Mouse (Mus musculus) intestine, embryonic 16.5 days (tissue): ENCODE results near the gene Prdm16. TPM values are rescaled to one million over a fixed set of nuclear protein-coding genes. Genes with fewer than 3 reads are reported as not detected.
A peak's percentile ranks its signal among the peaks of the same experiment; 100 is the strongest.

Source experiments
- ATAC-seq: fragments of 200-750 bp; cut with Nextera tagmentation; 2 replicates; pipeline ENCODE4 v1.8.0; 2017; ENCODE audit warnings: moderate TSS enrichment, moderate library complexity
- H3K27ac ChIP-seq: fragments of 300-500 bp; sonication (generic); 2 replicates; pipeline ENCODE4 v1.5.1; 2014; ENCODE audit warnings: mild to moderate bottlenecking, low read length
- H3K27me3 ChIP-seq: fragments of 300-500 bp; sonication (generic); replicated peaks from 2 replicates; pipeline ENCODE4 v1.6.1; 2014; ENCODE audit warnings: low read length, control low read depth, mixed read lengths; ENCODE audit not compliant: control insufficient read depth, insufficient read depth
- H3K36me3 ChIP-seq: fragments of 300-500 bp; sonication (generic); 2 replicates; pipeline ENCODE4 v1.6.1; 2014; ENCODE audit warnings: low read length, control low read depth; ENCODE audit not compliant: control insufficient read depth, insufficient read depth
- H3K4me1 ChIP-seq: fragments of 300-500 bp; sonication (generic); 2 replicates; pipeline ENCODE4 v1.6.1; 2014; ENCODE audit warnings: low read length, control low read depth, mixed read lengths; ENCODE audit not compliant: control insufficient read depth, insufficient read depth
- H3K4me2 ChIP-seq: fragments of 300-500 bp; sonication (generic); 2 replicates; pipeline ENCODE4 v1.6.1; 2014; ENCODE audit warnings: low read depth, low read length, control low read depth
- H3K4me3 ChIP-seq: fragments of 300-500 bp; sonication (generic); 2 replicates; pipeline ENCODE4 v1.5.1; 2014; ENCODE audit warnings: mild to moderate bottlenecking, low read length
- H3K9ac ChIP-seq: fragments of 300-500 bp; sonication (generic); 2 replicates; pipeline ENCODE4 v1.6.1; 2014; ENCODE audit warnings: low read depth, low read length
- H3K9me3 ChIP-seq: fragments of 300-500 bp; sonication (generic); 2 replicates; pipeline ENCODE4 v1.6.1; 2016; ENCODE audit warnings: low read length, control low read depth; ENCODE audit not compliant: control insufficient read depth
- WGBS: fragments of 180-500 bp; shearing (Covaris S2); extraction: QIAGEN DNeasy Blood & Tissue Kit; methylation state at CpG from one replicate; pipeline ENCODE4 v1.1.7; 2014; 5-methylcytosine and 5-hydroxymethylcytosine counted together
- polyA plus RNA-seq: library from polyadenylated mRNA; unstranded; fragments of >200 nt; fragmentation: Nextera tagmentation; extraction: Ambion mirVana; gene quantifications from 2 replicates; pipeline ENCODE4 v1.2.1, GENCODE M21; 2015

Gene Prdm16
- polyA plus RNA-seq, 1 experiment from 2014 or later: 17.6 TPM

GRCm38 (mm10) chr4:154502403-154503000, 134.2 kb downstream of the Prdm16 start:
- H3K4me3 ChIP-seq: no peak overlapping the region
- H3K36me3 ChIP-seq: no peaks in the 10 kb centered on the region
- H3K27ac ChIP-seq: 0 out of 2 replicates have a peak overlapping the region, but pooled peaks have one; percentile 23
- WGBS: 72% methylated on average over 16 of the region's 16 CpGs
- H3K27me3 ChIP-seq: 0 out of 2 replicates have a peak, but pooled peaks cover 3% of the 10 kb centered on the region
- H3K4me1 ChIP-seq: peaks cover 59% of the 10 kb centered on the region
- H3K9me3 ChIP-seq: no peaks in the 10 kb centered on the region
- peak; percentile 27 for ATAC-seq
- H3K9ac ChIP-seq: peak overlapping the region; percentile 29; the same call in 1 of the 2 replicates
- no peak overlapping the region for H3K4me2 ChIP-seq

- Histone ChIP-seq H3K36me3 (no peaks in the 10 kb centered on the region), H3K4me3 (no peak overlapping the region), H3K9ac (no peak overlapping the region), H3K27ac (peak overlapping the region; percentile 82; the same call in 1 of the 2 replicates), H3K27me3 (no peaks in the 10 kb centered on the region), H3K4me2 (peak overlapping the region; percentile 56), H3K9me3 (no peaks in the 10 kb centered on the region), H3K4me1 (peaks cover 66% of the 10 kb centered on the region)
- 66% methylated on average over 9 of the region's 9 CpGs for WGBS
- no peak for ATAC-seq
Measured at GRCm38 (mm10) chr4:154500695-154501094, 136.0 kb downstream of the Prdm16 start.

GRCm38 (mm10) chr4:154499701-154500523, 136.8 kb downstream of the Prdm16 start:
- H3K9ac ChIP-seq: peak overlapping the region; percentile 57
- ATAC-seq: peak; percentile 54
- peak overlapping the region; percentile 82 for H3K27ac ChIP-seq
- no peaks in the 10 kb centered on the region for H3K9me3 ChIP-seq
- no peaks in the 10 kb centered on the region for H3K36me3 ChIP-seq
- peaks cover 74% of the 10 kb centered on the region for H3K4me1 ChIP-seq
- H3K4me3 ChIP-seq: peak overlapping the region; percentile 28
- H3K4me2 ChIP-seq: peak overlapping the region; percentile 56
- H3K27me3 ChIP-seq: no peaks in the 10 kb centered on the region
- WGBS: 25% methylated on average over 29 of the region's 29 CpGs

- no peaks in the 10 kb centered on the region for H3K9me3 ChIP-seq
- no peaks in the 10 kb centered on the region for H3K36me3 ChIP-seq
- peak overlapping the region; percentile 9; the same call in 1 of the 2 replicates for H3K4me2 ChIP-seq
- H3K27ac ChIP-seq: peak overlapping the region; percentile 85
- peak overlapping the region; percentile 33; the same call in 1 of the 2 replicates for H3K9ac ChIP-seq
- no peak overlapping the region for H3K4me3 ChIP-seq
- 60% methylated on average over 4 of the region's 4 CpGs for WGBS
- no peaks in the 10 kb centered on the region for H3K27me3 ChIP-seq
- H3K4me1 ChIP-seq: peaks cover 93% of the 10 kb centered on the region
- peak; percentile 65 for ATAC-seq
Measured at GRCm38 (mm10) chr4:154497423-154498175, 139.1 kb downstream of the Prdm16 start.

- Histone ChIP-seq H3K27me3 (no peaks in the 10 kb centered on the region), H3K36me3 (no peaks in the 10 kb centered on the region), H3K9ac (peak overlapping the region; percentile 33; the same call in 1 of the 2 replicates), H3K4me2 (0 out of 2 replicates have a peak overlapping the region, but pooled peaks have one; percentile 9), H3K4me3 (no peak overlapping the region), H3K4me1 (peaks cover 90% of the 10 kb centered on the region), H3K27ac (peak overlapping the region; percentile 85), H3K9me3 (no peaks in the 10 kb centered on the region)
- WGBS: 5% methylated on average over 7 of the region's 7 CpGs
- peak; percentile 86 for ATAC-seq
Measured at GRCm38 (mm10) chr4:154496991-154497390, 139.7 kb downstream of the Prdm16 start.

- Histone ChIP-seq H3K27me3 (no peaks in the 10 kb centered on the region), H3K9ac (no peak overlapping the region), H3K9me3 (no peaks in the 10 kb centered on the region), H3K4me3 (no peak overlapping the region), H3K4me1 (peaks cover 87% of the 10 kb centered on the region), H3K27ac (peak overlapping the region; percentile 85), H3K4me2 (no peak overlapping the region), H3K36me3 (no peaks in the 10 kb centered on the region)
- peak; percentile 65 for ATAC-seq
- 53% methylated on average over 5 of the region's 5 CpGs for WGBS
Measured at GRCm38 (mm10) chr4:154496522-154496921, 140.2 kb downstream of the Prdm16 start.

- no peak for ATAC-seq
- 45% methylated on average over 4 of the region's 4 CpGs for WGBS
- H3K4me1 ChIP-seq: peaks cover 73% of the 10 kb centered on the region
- peak overlapping the region; percentile 54 for H3K27ac ChIP-seq
- H3K9me3 ChIP-seq: no peaks in the 10 kb centered on the region
- H3K9ac ChIP-seq: 0 out of 2 replicates have a peak overlapping the region, but pooled peaks have one; percentile 24
- H3K4me3 ChIP-seq: no peak overlapping the region
- H3K4me2 ChIP-seq: no peak overlapping the region
- no peaks in the 10 kb centered on the region for H3K36me3 ChIP-seq
- no peaks in the 10 kb centered on the region for H3K27me3 ChIP-seq
Measured at GRCm38 (mm10) chr4:154493996-154494395, 142.7 kb downstream of the Prdm16 start.

- Histone ChIP-seq H3K9ac (peak overlapping the region; percentile 53), H3K4me1 (peaks cover 68% of the 10 kb centered on the region), H3K36me3 (no peaks in the 10 kb centered on the region), H3K27ac (peak overlapping the region; percentile 93), H3K27me3 (no peaks in the 10 kb centered on the region), H3K9me3 (no peaks in the 10 kb centered on the region), H3K4me3 (0 out of 2 replicates have a peak overlapping the region, but pooled peaks have one; percentile 9), H3K4me2 (peak overlapping the region; percentile 19; the same call in 1 of the 2 replicates)
- ATAC-seq: no peak
- 52% methylated on average over 11 of the region's 11 CpGs for WGBS
Measured at GRCm38 (mm10) chr4:154492714-154493121, 144.0 kb downstream of the Prdm16 start.
